Mouse (Mus musculus) kidney, adult 8-10 months (tissue): Measurements from ENCODE around the gene Usp22.
A peak's percentile ranks its signal among the peaks of the same experiment; 100 is the strongest.
"Not testable (repeated sequence)": the region's sequence is repeated elsewhere in the genome, so short reads cannot be mapped to it uniquely, and the experiment has no call there.

ENCODE experiments used
- DNase-seq, 2 experiments: peaks; one replicate each; pipeline ENCODE4 v3.0.0; 2022

Usp22 gene

DNA sequence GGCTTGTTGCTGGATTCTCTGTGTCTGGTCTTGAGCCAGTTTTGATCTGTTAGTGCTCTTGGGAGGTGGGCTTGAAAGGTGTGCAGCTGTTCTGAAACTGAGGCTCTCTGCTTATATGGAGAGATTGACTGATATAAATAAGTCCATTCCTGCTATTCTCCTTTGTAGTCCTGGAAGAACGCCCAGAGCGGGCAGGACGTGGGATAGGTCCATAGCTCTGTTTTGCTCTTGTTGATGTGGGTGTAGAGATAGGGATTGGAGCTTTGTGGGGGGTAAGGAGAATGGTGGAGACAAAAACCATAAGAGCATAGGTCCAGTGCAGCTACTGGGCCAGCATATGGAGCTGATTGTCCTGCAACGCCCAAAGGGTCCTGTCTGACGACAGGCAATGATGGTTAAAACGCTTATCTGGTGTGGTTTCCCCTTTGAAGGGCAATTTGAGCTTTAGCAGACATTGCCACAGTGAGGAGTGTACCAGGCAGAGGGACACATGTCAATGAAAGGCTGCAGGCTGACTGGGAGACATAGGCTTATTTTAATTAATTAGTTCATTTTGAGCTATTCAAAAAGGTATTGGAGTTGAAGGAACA lies 31.8 kb downstream of the Usp22 start:
- DNase-seq = no peak

DNA sequence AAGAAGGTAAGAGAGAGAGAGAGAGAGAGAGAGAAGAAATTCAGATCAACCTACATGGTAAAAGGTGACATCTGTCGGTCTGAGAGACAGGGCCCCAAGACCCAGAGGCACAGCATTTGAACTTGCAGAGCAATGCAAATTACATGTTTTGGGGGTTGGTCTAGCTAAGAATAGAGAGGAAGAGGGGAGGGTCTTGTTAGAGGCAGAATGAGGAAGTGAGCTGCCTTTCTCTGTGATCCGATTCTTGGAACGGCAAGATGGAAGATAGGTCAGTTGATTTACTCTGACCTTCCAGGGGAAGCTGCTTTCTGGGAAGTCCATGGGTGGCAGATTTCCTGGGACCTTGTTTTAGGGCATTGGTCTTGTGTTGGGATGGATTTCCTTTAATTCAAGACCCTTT lies 32.6 kb downstream of the Usp22 start:
- DNase-seq = no peak

DNA sequence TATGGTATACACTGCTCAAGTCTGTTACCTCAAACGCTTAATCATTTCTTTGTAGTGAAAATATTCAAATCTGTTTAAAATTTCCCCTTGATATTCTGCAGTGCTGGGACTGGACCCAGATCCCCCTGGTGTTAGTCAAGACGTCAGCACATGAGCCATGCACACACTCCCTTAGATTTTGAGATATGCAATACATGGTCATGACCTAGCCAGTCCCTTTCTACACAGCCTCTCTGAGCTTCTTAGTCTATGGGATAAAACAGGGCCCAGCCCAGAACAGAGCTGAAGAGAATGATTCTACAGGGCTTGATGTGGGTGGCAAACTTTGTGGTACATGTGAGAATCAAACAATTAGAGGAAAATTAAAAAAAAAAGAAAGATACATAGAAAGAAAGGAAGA lies 33.2 kb downstream of the Usp22 start:
- DNase-seq = no peak

DNA sequence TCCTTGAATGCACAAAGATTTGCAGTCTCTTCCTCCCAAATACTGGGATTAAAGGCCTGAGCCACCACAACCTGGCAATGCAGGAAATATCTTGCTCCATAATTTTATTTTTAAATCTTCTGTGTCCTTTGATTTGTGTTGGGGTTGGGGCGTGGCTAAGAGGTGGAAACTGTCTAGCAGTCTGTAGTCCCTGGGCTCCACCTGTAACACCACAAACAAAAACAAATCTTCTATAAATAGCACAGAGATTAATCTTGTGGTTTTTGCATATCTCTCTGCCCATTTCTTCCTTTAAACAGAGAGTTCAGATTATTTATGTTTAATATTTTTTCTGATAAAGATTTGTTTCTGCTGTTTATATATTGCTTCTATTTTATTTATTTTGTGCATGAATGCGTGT lies 41.9 kb downstream of the Usp22 start:
- DNase-seq = no peak

DNA sequence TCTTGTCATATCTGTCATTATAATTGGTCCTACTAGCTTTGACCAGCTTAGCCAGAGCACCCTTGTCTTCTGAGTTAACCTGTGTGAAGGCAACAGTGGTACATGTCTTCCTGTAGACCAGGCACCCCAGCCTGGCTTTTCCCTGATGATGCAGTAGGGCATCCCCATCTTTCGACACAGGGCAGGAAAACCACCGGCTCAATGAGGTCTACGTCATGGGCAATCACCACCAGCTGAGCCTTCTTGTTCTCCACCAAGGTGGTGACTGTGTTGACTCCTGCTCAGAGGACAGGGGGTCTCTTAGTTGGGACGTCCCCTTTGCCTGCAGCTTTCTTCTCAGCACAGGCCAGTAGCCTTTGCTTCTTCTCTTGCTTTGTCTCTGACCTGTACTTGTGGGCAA lies 44.2 kb downstream of the Usp22 start:
- DNase-seq = not testable (repeated sequence)

DNA sequence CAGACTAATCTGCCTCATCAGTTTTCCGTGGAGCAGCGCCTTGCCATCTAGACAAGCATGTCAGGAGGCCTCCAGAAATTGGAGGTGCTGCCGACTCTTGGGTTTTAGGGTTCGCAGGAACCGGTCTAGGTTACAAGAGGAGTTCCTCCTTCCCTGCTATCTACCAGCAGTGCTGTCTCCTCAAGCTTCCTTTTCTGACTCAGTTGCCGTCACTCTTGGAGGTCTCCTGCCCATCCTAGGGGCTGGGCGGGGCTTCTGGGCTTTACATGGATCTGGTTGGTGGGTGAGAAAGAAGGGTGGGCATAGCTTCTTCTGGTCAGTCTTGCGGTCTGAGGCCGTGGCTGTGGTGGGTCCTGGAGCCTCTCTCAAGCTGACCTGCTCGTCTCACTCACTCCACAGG lies 45.5 kb downstream of the Usp22 start:
- no peak for DNase-seq

DNA sequence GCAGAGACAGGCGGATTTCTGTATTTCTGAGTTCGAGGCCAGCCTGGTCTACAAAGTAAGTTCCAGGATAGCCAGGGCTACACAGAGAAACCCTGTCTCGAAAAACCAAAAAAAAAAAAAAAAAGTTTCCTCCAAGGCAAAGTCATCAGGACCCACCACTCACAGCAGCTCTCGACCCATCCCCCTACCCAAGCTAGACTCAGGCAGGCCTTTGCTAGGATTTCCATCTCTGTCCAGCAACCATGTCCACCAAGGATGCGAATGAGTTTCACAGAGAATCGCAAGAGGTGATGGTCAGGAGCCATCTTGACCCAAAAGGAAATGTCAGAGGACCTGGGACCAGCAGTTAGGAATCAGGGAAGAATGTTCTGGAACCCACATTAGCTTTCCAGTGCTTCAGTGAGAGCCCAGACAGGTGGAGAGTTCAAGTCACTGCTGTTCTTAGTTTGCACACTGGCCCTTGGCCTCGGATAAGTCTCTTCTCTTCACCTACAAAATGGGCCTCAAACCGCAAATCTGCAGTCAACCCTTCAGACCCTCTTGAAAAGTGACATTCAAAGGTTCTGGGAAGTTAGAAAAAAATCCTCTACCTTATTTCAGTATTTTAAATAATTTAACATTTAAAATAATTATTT lies 47.3 kb downstream of the Usp22 start:
- DNase-seq = no peak

DNA sequence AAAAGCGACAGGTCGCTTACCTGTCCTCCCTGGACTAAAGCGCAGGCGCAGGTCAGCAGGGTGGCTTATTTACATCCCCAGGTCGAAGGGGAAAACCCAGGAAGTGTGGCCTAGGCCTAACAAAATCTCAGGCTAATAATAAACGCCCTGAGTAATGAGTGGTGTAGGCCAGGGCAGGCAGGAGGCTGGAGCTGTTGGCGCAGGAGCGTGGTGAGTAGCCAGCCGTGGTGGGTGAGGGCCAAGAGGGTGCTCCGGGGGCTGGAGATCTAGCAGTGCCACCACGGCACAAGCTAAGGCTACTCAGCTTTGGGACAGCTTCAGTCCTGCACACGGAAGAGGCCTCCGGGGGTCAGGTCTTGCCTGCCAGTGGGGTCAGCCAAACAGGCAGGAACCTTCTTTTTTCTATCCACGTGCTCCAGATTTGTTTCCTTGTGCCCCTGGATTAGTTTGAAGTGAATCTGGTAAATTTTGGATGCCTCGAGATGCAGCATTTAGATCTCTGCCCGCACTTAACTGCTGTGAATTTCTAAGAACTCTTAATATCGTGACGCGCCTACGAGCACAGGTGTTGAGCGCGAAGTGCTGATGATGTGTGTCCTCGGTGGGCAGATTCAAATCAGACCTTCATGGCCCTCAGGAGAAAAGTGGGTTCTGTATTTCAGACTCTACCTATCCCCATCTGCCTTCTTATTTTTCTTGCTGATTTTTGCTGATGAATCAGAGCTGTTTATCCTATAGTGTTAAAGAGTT lies 48.1 kb downstream of the Usp22 start, which contains the start of gene Tnfrsf13b:
TSS of gene Tnfrsf13b (plus strand) at position 150 of the 750 bp plus-strand sequence.
- DNase-seq = no peak

DNA sequence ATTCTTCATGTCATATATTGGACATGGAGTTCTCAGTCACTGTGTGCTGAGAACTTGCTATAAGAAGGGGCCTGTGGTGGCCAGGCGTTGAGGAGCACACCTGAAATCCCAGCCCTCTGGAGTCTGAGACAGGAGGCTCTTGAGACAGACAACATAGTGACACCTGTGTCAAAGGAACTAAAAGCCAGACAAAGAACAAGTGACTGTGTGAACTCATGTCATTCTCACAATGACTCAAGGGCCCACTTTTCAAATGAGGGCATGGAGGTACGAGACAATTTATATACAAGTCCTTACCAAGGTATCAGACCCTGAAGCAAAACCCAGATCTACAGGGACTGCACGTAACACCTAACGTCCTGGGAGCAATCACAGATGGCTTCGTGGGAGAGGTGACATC lies 48.9 kb downstream of the Usp22 start:
- DNase-seq = no peak

DNA sequence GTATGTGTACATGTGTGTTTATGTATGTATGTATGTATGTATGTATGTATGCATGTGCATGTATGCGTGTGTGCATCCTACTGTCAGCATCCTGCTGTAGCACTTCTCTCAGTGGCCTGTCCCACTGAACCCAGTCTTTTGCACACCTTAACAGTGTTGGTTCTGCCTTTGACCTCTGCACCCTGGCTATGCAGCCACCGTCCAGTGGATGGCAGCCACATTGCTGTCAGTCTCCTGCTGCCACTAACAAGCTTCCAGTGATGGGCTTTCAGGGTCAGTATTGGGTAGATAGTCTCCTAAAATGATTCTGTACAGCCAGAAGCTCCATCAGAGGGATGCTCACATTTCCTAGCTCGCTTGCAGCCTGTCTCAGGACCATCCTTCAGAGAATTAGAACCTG lies 51.0 kb downstream of the Usp22 start:
- no peak for DNase-seq

DNA sequence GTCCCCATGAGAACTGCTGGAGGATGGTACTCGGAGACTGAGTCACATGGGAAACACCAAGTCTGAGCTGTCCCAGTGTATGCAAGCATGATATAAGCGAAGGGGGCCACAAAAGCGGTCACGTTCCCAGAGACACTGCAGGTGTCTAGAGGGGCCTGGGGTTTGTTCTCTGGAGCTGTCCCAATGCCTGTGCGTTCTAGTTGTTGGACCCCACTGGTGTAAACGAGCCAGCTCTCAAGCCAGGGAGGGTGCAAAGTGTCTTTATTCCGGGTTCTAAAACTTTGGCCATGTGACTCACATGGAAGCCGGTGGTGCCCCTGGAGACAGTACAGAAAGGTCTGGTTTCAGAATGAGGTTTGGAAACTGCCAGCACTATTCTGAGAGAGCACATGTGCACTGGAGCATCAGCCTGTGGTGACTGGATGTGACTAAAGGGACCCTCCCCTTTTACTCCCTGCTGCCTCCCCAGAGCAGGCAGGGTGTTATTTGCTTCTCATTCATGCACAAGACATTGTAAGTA lies 52.0 kb downstream of the Usp22 start:
- DNase-seq = no peak

DNA sequence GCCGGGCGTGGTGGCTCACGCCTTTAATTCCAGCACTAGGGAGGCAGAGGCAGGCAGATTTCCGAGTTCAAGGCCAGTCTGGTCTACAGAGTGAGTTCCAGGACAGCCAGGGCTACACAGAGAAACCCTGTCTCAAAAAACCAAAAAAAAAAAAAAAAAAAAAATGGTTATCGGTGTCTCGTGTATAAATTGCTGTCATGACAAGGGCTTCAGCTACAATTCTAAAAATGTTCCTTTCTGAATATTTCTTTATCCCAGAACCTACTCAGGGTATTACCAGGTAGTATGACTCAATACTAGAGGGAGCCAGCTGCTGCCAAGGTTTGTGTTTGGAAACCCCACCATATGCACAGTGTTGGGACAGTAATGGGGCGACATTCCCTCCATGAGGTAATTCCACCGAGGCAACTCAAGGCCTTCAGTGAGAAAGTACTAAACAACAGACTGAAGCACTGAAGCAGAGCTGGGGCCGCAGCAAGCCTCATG lies 52.5 kb downstream of the Usp22 start:
- DNase-seq = no peak

DNA sequence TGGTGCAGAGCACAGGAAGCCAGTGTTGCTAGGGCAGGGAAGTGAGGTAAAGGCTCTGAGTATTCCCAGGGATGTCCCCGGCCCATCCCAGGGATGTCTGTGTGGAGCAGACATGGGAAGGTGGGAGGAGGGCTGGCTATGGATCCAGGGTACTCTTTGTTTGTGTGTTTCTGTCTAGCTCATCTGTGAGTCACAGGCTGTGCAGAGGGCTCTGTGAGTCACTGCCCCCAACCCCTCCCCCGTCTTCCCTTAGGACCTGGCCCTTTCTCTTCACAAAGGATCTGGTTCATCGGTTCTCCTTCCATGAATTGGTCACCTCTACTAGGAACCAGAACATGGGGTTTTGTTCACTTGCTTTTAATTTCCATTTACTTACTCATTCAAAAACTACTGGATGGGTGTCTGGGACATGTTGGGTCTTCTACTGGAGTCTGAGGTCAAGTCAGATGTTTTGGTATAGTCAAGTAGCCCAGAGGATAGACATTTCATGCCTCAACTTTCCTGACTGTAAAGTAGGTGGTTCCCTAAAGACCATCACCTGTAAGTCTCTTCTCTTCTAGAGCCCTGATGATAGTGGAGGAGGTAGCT lies 54.8 kb downstream of the Usp22 start:
- no peak for DNase-seq

DNA sequence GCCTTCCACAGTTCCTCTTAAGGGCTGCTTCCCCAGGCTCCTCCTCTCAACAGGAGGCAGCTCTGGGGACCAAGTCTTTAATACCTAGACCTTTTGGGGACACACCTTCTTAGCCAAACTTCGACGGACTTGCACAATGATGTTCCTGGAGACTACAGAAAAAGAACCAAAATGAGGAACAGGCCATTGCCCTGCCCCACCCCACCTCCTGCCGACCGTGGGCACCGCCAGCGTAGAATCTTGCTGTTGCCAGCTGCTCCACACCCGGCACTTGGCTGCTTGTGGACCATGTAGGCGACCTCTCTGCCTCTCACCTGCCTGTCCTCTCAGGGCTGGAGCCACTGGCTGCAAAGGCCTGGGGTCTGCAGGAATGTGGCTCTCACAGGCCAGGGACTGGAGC lies 58.6 kb downstream of the Usp22 start:
- DNase-seq = no peak

DNA sequence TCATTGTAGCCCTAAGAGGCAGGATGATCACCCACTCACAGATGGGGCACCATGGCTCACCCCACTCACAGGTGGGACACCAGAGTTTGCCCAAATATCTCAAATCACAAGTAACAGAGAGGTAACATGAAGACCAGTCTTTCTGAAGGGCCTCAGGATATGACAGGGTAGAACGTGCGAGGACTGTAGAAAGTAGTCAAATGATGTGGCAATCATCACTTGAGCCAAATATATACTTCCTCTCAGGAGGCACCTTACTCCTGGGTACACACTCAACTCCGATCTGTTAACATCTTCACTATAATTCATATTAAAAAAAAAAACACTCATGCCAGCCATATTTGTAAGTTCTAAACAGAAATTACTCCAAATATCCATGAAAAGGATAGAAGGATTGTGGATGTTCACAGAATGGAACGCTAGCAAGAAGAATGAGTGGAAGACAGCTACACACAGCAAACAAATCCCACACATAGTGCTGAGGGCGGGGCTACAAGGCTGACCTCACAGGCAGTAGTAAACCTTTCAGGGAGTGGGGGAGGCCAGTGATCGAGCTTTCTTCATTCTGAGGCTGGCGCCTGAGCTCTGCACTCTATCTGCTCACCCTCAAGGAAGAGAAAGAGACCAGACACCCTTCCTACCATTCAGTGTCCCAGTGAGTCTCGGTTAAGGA lies 62.4 kb downstream of the Usp22 start:
- DNase-seq = no peak

DNA sequence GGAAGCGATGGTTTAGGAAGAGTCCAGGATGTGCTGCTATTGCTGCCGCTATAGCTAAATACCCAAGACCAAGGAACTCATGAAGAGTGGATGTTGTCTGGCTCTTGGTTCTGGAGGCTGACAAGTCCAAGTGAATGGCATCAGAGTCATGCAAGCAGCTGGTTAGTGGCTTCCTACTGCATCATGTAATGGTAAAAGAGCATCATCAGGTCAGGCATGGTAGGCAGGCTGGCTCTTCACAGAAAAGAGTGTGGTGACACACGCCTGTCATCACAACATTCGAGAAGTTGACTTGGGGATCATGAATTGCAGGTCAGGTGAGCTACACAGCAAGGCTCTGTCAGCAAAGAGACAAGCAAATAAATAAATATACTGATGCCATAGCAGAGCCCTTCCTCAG lies 63.4 kb downstream of the Usp22 start:
- no peak for DNase-seq

DNA sequence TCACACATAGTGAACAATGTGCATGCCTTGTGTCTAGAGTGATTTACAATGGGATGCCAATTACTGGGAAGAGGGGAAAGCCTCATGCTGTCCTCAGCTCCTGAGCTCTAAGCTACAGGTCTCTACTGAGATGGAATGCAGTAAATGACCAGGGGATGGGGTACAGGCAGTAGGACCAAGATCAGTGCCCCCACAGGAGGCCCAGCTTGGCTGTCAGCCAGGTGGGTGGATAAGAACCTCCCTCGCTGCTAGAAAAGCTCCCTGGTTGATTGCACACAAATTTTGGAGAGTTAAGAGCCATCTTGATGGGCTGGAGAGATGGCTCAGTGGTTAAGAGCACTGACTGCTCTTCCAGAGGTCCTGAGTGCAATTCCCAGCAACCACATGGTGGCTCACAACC lies 63.9 kb downstream of the Usp22 start:
- no peak for DNase-seq

DNA sequence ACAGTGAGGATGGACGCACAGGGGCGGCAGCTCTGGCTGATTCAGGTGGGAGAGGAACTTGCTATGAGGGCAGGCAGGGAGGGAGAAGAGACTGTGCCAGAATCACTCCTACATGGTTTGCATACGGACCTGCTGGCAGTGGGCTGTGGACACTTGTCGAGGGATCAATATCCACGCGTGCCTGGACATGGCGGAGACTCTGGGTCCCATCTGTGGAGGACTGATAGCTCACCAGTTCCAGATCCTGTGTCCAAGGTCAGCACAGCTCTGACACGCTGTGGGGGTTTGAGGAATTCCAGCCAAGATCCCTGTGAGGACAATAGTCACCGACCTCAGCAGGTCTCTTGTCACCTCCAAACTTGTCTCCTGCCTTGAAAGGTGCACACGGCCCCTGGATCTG lies 64.7 kb downstream of the Usp22 start:
- no peak for DNase-seq

DNA sequence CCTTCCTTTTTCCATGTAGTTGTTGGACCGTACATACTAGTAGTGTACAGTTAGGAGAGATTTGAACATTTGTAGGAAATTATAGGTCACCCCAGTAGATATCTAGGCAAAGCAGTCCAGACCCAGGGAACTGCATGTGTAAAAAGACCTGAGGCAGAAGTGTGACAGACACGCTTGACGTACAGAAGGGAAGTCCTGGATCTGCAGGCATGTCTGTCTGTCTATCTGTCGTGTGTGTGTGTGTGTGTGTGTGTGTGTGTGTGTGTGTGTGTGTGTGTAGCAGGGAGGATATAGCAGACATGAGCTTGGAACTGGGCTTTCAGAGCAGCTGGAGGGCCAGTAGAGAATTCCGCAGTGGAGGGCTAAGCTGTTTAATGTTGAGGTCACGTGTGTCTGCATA lies 65.1 kb downstream of the Usp22 start:
- DNase-seq = no peak

DNA sequence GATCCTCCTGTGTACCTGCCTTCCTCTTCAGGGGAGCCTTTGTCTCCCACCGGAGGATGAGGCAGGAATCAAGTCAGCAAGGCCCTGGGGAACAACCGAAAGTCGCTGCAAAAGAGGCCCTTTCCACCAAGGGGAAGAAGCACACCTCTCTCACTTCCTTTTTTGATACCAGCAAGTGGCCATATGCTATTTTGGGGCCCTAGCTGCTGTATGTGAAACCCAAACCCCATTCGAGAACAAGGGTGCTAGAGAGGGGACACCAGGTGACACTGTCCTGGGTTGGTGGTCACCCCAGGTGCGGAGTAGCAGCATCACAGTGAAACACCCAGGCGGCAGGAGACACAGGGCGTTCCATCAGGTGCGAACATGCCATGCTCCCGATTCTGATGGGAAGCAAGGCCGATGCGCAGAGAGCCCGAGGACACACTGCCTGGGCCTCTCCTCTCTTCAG lies 65.9 kb downstream of the Usp22 start:
- DNase-seq = no peak

DNA sequence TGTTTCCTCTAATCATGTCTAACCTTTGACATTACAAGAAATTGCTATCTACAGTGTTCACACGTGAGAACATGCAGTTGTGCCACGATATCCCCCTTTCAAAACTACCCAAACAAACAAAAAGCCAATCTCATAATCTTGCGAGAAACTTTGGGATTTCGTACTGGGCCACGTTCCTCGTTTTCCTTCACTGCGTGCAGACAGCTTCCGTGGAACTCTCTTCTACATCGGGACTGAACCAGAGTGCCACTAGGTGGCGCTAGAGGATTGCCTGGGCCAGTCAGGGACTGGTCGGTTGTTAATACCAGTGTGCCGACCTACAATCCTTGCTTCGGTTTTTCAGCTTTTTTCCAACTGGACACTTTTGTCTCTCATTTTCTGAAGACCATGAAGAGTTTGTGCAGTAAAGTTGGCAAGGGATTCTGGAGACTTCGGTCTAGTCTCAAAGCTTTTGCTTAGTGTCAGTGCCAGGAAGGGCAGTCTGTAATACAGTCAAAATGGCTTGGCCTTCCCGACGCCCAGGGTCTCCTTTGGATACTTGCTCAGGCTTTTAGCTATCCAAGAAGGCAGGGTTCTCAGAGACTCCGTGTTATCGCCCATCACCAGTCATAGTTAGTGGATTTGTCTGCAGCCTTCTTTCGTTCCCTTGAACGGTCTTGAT lies 70.5 kb downstream of the Usp22 start:
- DNase-seq = peak; percentile 78 to 87
